ENCODE assay signal across 8 mouse cellular contexts in genomic region chr4:46452855-46453719, GRCm38 (mm10). TPM values are rescaled to one million over a fixed set of nuclear protein-coding genes. Genes with fewer than 3 reads are reported as not detected.
DNase-seq lines count a peak whose midpoint lies in the region; ATAC-seq and TF ChIP-seq lines count a peak whose summit lies in the region.

No protein-coding gene starts in this region.

- no peaks in the 10 kb centered on the region for H3K9me3 ChIP-seq in embryonic facial prominence, embryonic 11.5 days (replicated peaks; ENCODE audit: control insufficient read depth, low read length)
- H3K9me3 ChIP-seq in neural tube, embryonic 12.5 days: no peaks in the 10 kb centered on the region

- ATAC-seq in embryonic facial prominence, embryonic 11.5 days (replicated peaks; ENCODE audit: insufficient number of reproducible peaks, low FRiP score, low TSS enrichment, low read depth): no peak
- ATAC-seq in neural tube, embryonic 12.5 days (ENCODE audit: low FRiP score, low read depth): no peak

- H3K4me1 ChIP-seq in embryonic facial prominence, embryonic 11.5 days (ENCODE audit: control insufficient read depth, insufficient read depth, low read length): peaks cover 4% of the 10 kb centered on the region; the same call in 1 of the 2 replicates
- H3K4me1 ChIP-seq in neural tube, embryonic 12.5 days: peaks cover 27% of the 10 kb centered on the region

- H3K27me3 ChIP-seq in embryonic facial prominence, embryonic 11.5 days (ENCODE audit: control insufficient read depth, insufficient read depth, low read length): no peaks in the 10 kb centered on the region
- H3K27me3 ChIP-seq in neural tube, embryonic 12.5 days (replicated peaks): no peaks in the 10 kb centered on the region

- H3K36me3 ChIP-seq in embryonic facial prominence, embryonic 11.5 days (replicated peaks; ENCODE audit: control insufficient read depth, insufficient read depth, low read depth, low read length): no peaks in the 10 kb centered on the region
- H3K36me3 ChIP-seq in neural tube, embryonic 12.5 days: no peaks in the 10 kb centered on the region

- H3K27ac ChIP-seq in layer of hippocampus, adult 2 months: peak overlapping the region; percentile 97; the same call in 1 of the 2 replicates
- peak overlapping the region; percentile 99; the same call in 1 of the 2 replicates for H3K27ac ChIP-seq in embryonic facial prominence, embryonic 11.5 days (replicated peaks; ENCODE audit: low read depth, low read length)
- no peak overlapping the region for H3K27ac ChIP-seq in neural tube, embryonic 12.5 days

- H3K9ac ChIP-seq in embryonic facial prominence, embryonic 11.5 days (replicated peaks; ENCODE audit: low read length): peak overlapping the region; percentile 99
- H3K9ac ChIP-seq in neural tube, embryonic 12.5 days: peak overlapping the region; percentile 97; the same call in 1 of the 2 replicates

- no peak for DNase-seq in layer of hippocampus, adult 2 months (ENCODE audit: low spot score in 2 of 2)
- DNase-seq in layer of hippocampus, adult 18-20 months (ENCODE audit: low spot score in 2 of 2): no peak
- no peak for DNase-seq in embryonic facial prominence, embryonic 11.5 days (ENCODE audit: low spot score)
- DNase-seq in induced T-regulatory cell, adult 2 months (ENCODE audit: low read depth): peak; percentile 54
- no peak for DNase-seq in layer of hippocampus, adult 8-10 months (ENCODE audit: low spot score in 2 of 2)
- no peak for DNase-seq in adrenal gland, postnatal 36 days
- no peak for DNase-seq in urinary bladder, postnatal 36 days (ENCODE audit: low spot score in 2 of 2)

- H3K4me2 ChIP-seq in embryonic facial prominence, embryonic 11.5 days (ENCODE audit: low read depth, low read length): peak overlapping the region; percentile 91
- peak overlapping the region; percentile 88 for H3K4me2 ChIP-seq in neural tube, embryonic 12.5 days (replicated peaks)

- peak overlapping the region; percentile 87 for H3K4me3 ChIP-seq in layer of hippocampus, adult 2 months
- H3K4me3 ChIP-seq in embryonic facial prominence, embryonic 11.5 days (ENCODE audit: low read depth, low read length): peak overlapping the region; percentile 97
- H3K4me3 ChIP-seq in neural tube, embryonic 12.5 days: peak overlapping the region; percentile 93

- TF ChIP-seq CTCF in layer of hippocampus, adult 2 months (conservative IDR thresholded peaks at IDR 0.05): no peak

- WGBS in embryonic facial prominence, embryonic 11.5 days: 37% methylated on average over 13 of the region's 13 CpGs
- WGBS in neural tube, embryonic 12.5 days: 35% methylated on average over 13 of the region's 13 CpGs

RNA-seq across cellular contexts. Expression of gene Anp32b, which starts 2.4 kb away (rescaled TPM):
- total RNA-seq in layer of hippocampus, adult 2 months (2021): 10 to 100 TPM; 54.4 to 56.5 TPM
- 10 to 100 TPM; 54.9 to 56.1 TPM for total RNA-seq in layer of hippocampus, adult 18-20 months (2021)
- polyA plus RNA-seq in embryonic facial prominence, embryonic 11.5 days (2014; fragmentation: Nextera tagmentation; extraction: Ambion mirVana): 327 and 354 TPM in 2 replicates
- polyA plus RNA-seq in neural tube, embryonic 12.5 days (2016; fragmentation: Nextera tagmentation; extraction: Ambion mirVana): 194 and 196 TPM in 2 replicates
- 10 to 100 TPM; 52.4 to 66.0 (median 59.8) TPM for total RNA-seq in layer of hippocampus, adult 8-10 months (2022)
- total RNA-seq in adrenal gland, postnatal 36 days (2021): 100 to 1,000 TPM; 128 to 134 TPM

RNA-seq across cellular contexts. Expression of gene Nans, which starts 36.0 kb away (rescaled TPM):
- 10 to 100 TPM; 17.5 to 20.1 TPM for total RNA-seq in layer of hippocampus, adult 2 months (2021)
- 10 to 100 TPM; 16.0 to 17.4 TPM for total RNA-seq in layer of hippocampus, adult 18-20 months (2021)
- polyA plus RNA-seq in embryonic facial prominence, embryonic 11.5 days (2014; fragmentation: Nextera tagmentation; extraction: Ambion mirVana): 90.3 and 97.6 TPM in 2 replicates
- 65.4 and 70.7 TPM in 2 replicates for polyA plus RNA-seq in neural tube, embryonic 12.5 days (2016; fragmentation: Nextera tagmentation; extraction: Ambion mirVana)
- 10 to 100 TPM; 15.5 to 19.7 (median 16.6) TPM for total RNA-seq in layer of hippocampus, adult 8-10 months (2022)
- total RNA-seq in adrenal gland, postnatal 36 days (2021): 10 to 100 TPM; 38.3 to 43.8 TPM

RNA-seq across cellular contexts. Expression of gene Hemgn, which starts 39.8 kb away (rescaled TPM):
- total RNA-seq in layer of hippocampus, adult 2 months (2021): not detected
- not detected for total RNA-seq in layer of hippocampus, adult 18-20 months (2021)
- 13.9 and 16.7 TPM in 2 replicates for polyA plus RNA-seq in embryonic facial prominence, embryonic 11.5 days (2014; fragmentation: Nextera tagmentation; extraction: Ambion mirVana)
- 2.3 and 3.5 TPM in 2 replicates for polyA plus RNA-seq in neural tube, embryonic 12.5 days (2016; fragmentation: Nextera tagmentation; extraction: Ambion mirVana)
- not detected for total RNA-seq in layer of hippocampus, adult 8-10 months (2022)
- under 1 TPM in 1 of 2 experiments, not detected in 1; 0.17 TPM for total RNA-seq in adrenal gland, postnatal 36 days (2021)
